Mouse (Mus musculus) gastrocnemius, adult 2 months (tissue): ENCODE measurements around the gene Xbp1. TPM values are rescaled to one million over a fixed set of nuclear protein-coding genes. Genes with fewer than 3 reads are reported as not detected.
"Not testable (repeated sequence)": the region's sequence is repeated elsewhere in the genome, so short reads cannot be mapped to it uniquely, and the experiment has no call there.

Source experiments
- DNase-seq: peaks from one replicate; pipeline ENCODE4 v3.0.0; 2022
- H3K27ac ChIP-seq: fragments of 200-600 bp; 2 replicates; pipeline ENCODE4 v1.8.1; 2022; ENCODE audit warnings: mild to moderate bottlenecking
- H3K4me3 ChIP-seq: fragments of 200-600 bp; 2 replicates; pipeline ENCODE4 v1.8.1; 2022; ENCODE audit warnings: mild to moderate bottlenecking, moderate library complexity
- CTCF ChIP-seq: fragments of 200-600 bp; IDR thresholded peaks from 2 replicates; pipeline ENCODE4 v1.8.1; 2022; ENCODE audit warnings: antibody characterized with exemption, mild to moderate bottlenecking, moderate library complexity
- intact Hi-C: fragments of 180-260 bp; cut with DNase I; formaldehyde crosslinking; loops from one replicate; pipeline ENCODE4 v1.15.1; 2025
- total RNA-seq, 2 experiments: library from RNA; stranded (reverse); gene quantifications; 2 replicates each; pipeline ENCODE4 v1.2.3; 2021

Xbp1 gene
- total RNA-seq, 2 experiments from 2014 or later, result 64.5 to 70.5 TPM

GRCm38 (mm10) chr11:5522798-5523415 lies 2.4 kb downstream of the Xbp1 start:
- Histone ChIP-seq H3K4me3 (peak overlapping the region; percentile 100), H3K27ac (peak overlapping the region; percentile 99)
- intact Hi-C loops, result loop anchor here (2.0 kb wide), 1 partner anchor 38 kb away; no protein-coding TSS in a partner anchor
- DNase-seq, result no peak
- TF ChIP-seq CTCF, result no peak

- Histone ChIP-seq H3K27ac (no peak overlapping the region), H3K4me3 (no peak overlapping the region)
- intact Hi-C loops, result no loop called here
- no peak for TF ChIP-seq CTCF
- no peak for DNase-seq
Measured at GRCm38 (mm10) chr11:5525418-5525817, 5.0 kb downstream of the Xbp1 start.

- DNase-seq, result no peak
- TF ChIP-seq CTCF, result no peak
- intact Hi-C loops, result no loop called here
- H3K27ac ChIP-seq, result no peak overlapping the region; the same call in 1 of the 2 replicates
- H3K4me3 ChIP-seq, result no peak overlapping the region
Measured at GRCm38 (mm10) chr11:5526573-5527439, 6.3 kb downstream of the Xbp1 start.

DNA sequence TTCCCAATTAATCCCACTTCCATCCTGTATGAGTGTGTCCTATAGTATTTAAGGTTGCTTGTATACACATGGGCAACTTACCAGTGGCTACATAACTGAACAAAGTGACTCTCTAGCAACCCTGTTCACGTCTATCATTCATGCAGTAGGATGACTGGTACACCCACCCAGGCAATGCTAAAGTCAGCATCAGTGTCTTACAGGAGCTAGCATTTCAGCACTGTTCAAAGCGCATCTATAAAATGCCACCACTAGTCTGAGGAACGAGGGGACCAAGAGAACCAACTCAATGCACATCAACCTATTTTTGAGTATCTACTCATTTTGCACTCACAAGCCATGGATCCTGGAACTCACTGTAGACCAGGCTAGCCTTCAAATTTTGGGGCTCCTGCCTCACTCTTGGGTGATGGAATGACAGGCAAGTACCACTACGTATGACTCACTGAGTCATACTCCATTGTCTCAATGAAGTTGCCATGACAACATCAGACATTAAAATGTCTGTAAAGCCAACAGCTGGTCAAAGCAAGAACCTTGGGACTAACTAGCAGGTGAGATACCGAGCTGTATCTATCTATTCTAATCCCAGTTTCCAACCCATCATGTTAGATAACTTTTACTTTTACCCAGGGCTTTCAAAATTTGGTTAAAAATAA lies 7.5 kb downstream of the Xbp1 start:
- no peak for DNase-seq
- Histone ChIP-seq H3K27ac (no peak overlapping the region), H3K4me3 (no peak overlapping the region)
- no peak for TF ChIP-seq CTCF
- intact Hi-C loops, result no loop called here

GRCm38 (mm10) chr11:5528841-5529240 lies 8.4 kb downstream of the Xbp1 start:
- Histone ChIP-seq H3K27ac (no peak overlapping the region), H3K4me3 (no peak overlapping the region)
- DNase-seq, result no peak
- intact Hi-C loops, result no loop called here
- no peak for TF ChIP-seq CTCF

GRCm38 (mm10) chr11:5530172-5530571 lies 9.7 kb downstream of the Xbp1 start:
- TF ChIP-seq CTCF, result no peak
- Histone ChIP-seq H3K4me3 (no peak overlapping the region), H3K27ac (no peak overlapping the region)
- DNase-seq, result no peak
- intact Hi-C loops, result no loop called here

DNA sequence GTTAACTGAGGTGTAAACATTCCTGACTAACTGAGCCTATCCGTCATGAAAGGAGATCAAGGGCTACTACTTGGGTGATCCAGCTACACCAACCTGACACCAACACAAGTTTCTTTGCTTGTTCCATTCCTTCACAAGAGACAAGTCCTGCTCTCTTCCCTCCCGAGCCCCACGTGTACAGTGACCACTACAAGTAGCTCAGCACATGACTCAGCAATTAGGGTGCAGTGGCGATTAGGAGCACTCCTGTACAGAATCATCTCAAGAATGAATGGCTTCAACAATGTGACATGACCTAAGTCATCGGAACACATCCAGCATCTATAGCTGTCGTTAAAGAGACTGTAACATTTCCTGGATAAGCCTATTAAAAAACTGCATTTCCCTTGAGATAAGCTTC lies 10.3 kb downstream of the Xbp1 start:
- intact Hi-C loops, result no loop called here
- no peak for TF ChIP-seq CTCF
- H3K27ac ChIP-seq, result peak overlapping the region; percentile 38
- H3K4me3 ChIP-seq, result no peak overlapping the region
- DNase-seq, result no peak

DNA sequence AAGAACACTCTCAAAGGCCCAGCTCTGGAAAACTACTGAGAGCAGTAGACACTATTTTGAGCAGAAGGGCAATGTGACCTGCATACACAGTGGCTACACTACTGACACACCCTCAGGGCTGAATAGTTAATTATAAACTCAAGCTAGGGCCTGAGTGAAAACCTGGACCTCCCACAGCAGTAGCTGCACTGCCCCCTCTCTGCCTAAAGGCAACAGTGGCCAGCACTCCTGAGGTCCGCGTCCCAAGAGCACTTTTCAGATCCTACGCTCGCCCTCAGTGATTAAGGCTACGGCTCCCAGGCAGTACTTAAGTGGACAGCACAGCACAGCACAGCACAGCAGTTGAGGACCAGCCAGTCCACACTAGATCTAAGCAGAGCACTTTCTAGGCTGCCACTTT lies 12.6 kb downstream of the Xbp1 start:
- H3K27ac ChIP-seq, result peak overlapping the region; percentile 89
- DNase-seq, result peak; percentile 58
- intact Hi-C loops, result no loop called here
- TF ChIP-seq CTCF, result peak; percentile 63
- peak overlapping the region; percentile 66 for H3K4me3 ChIP-seq

DNA sequence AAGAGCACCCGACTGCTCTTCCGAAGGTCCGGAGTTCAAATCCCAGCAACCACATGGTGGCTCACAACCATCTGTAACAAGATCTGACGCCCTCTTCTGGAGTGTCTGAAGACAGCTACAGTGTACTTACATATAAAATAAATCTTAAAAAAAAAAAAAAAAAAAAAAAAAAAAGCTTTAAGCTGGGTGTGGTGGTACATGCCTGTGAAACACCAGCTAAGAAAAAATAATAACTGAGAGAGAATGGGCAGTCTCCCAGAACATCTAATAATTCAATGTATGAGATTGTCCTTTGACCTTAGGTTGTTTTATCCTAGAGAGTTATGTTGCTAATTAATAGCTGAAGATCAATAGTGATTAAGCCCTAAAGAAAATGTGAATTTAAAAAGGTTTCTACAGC lies 17.0 kb downstream of the Xbp1 start:
- DNase-seq, intact Hi-C loops, H3K27ac ChIP-seq, H3K4me3 ChIP-seq: not testable (repeated sequence)

- DNase-seq, result no peak
- H3K4me3 ChIP-seq, result peak overlapping the region; percentile 97
- no peak for TF ChIP-seq CTCF
- peak overlapping the region; percentile 98 for H3K27ac ChIP-seq
- intact Hi-C loops, result loop anchor here (5.0 kb wide), 1 partner anchor 53 kb away; no protein-coding TSS in a partner anchor
Measured at GRCm38 (mm10) chr11:5540331-5540730, 19.9 kb downstream of the Xbp1 start.

GRCm38 (mm10) chr11:5541230-5541798 lies 20.9 kb downstream of the Xbp1 start:
- Histone ChIP-seq H3K27ac (peak overlapping the region; percentile 98), H3K4me3 (peak overlapping the region; percentile 97)
- DNase-seq, result no peak
- TF ChIP-seq CTCF, result no peak
- intact Hi-C loops, result loop anchor here (5.0 kb wide), 1 partner anchor 54 kb away; no protein-coding TSS in a partner anchor

DNA sequence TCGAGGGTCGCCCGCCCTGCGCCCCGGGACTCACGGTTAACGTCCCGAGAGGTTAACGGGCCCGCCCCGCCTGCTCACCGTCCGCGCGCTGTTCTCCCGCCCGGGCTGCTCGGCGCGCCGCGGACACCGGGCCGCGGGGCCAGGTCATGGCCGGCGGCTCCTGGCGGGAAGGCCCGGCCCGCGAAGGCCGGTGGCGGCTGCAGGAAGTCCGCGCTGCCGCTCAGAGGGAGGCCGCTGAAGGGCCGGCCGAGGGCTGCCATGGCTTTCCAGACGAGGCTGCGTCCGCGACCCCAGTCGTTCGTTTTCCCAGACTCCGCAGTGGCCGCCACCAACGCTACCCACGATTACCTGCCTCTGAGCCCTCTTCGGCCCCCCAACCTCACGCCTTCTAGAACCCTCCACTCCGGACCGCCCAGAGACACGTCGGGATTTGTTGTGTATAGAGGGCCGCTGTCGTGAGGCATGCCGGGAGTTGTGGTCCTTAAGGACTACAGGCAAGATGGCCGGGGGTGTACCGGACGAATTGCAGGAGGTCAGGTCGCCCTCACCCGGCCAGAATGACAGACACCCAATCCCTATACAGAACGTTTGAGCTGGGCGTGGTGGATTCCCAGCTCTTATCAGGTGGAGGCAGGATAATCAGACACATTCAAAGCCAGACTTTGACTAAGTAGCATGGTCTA lies 21.5 kb downstream of the Xbp1 start, which contains the start of gene Ccdc117:
Gene Ccdc117 (minus strand): TSS at position 389 of the 683 bp plus-strand sequence.
- intact Hi-C loops, result loop anchor here (5.0 kb wide), 1 partner anchor 55 kb away; no protein-coding TSS in a partner anchor
- TF ChIP-seq CTCF, result peak; percentile 10; the same call in 1 of the 2 replicates
- Histone ChIP-seq H3K4me3 (peak within 1 kb of the TSS; percentile 97), H3K27ac (peak within 1 kb of the TSS; percentile 98)
- peak; percentile 95 for DNase-seq
